Mouse (Mus musculus) forebrain, postnatal 0 days (tissue): ENCODE data around the gene Mtf1. TPM values are rescaled to one million over a fixed set of nuclear protein-coding genes. Genes with fewer than 3 reads are reported as not detected.

Experiments
- ATAC-seq: fragments of 200-750 bp; cut with Nextera tagmentation; 2 replicates; pipeline ENCODE4 v1.8.0; 2017; ENCODE audit warnings: mild to moderate bottlenecking, moderate library complexity
- DNase-seq: peaks from one replicate; pipeline ENCODE4 v3.0.0-alpha.2; 2015
- H3K27ac ChIP-seq: fragments of 300-500 bp; sonication (generic); 2 replicates; pipeline ENCODE4 v1.5.1; 2014; ENCODE audit warnings: low read depth, mild to moderate bottlenecking, antibody characterized with exemption, low read length, moderate library complexity, mixed read lengths
- H3K27me3 ChIP-seq: fragments of 300-500 bp; sonication (generic); 2 replicates; pipeline ENCODE4 v1.6.1; 2014; ENCODE audit warnings: mild to moderate bottlenecking, low read length, mixed read lengths; ENCODE audit not compliant: insufficient read depth
- H3K36me3 ChIP-seq: fragments of 300-500 bp; sonication (generic); 2 replicates; pipeline ENCODE4 v1.6.1; 2014; ENCODE audit warnings: mild to moderate bottlenecking, moderate library complexity; ENCODE audit not compliant: insufficient read depth
- H3K4me1 ChIP-seq: fragments of 300-500 bp; sonication (generic); 2 replicates; pipeline ENCODE4 v1.6.1; 2014; ENCODE audit warnings: antibody characterized with exemption; ENCODE audit not compliant: insufficient read depth
- H3K4me2 ChIP-seq: fragments of 300-500 bp; sonication (generic); 2 replicates; pipeline ENCODE4 v1.6.1; 2014; ENCODE audit warnings: low read depth, mild to moderate bottlenecking, moderate library complexity
- H3K4me3 ChIP-seq: fragments of 300-500 bp; sonication (generic); 2 replicates; pipeline ENCODE4 v1.5.1; 2014; ENCODE audit warnings: low read depth, low read length, mixed read lengths
- H3K9ac ChIP-seq: fragments of 300-500 bp; sonication (generic); 2 replicates; pipeline ENCODE4 v1.6.1; 2014; ENCODE audit warnings: mild to moderate bottlenecking
- H3K9me3 ChIP-seq: fragments of 300-500 bp; sonication (generic); 2 replicates; pipeline ENCODE4 v1.6.1; 2016; ENCODE audit warnings: low read length
- CTCF ChIP-seq: sonication (generic); IDR thresholded peaks from 2 replicates; pipeline ENCODE4 v1.5.1; 2016; ENCODE audit warnings: antibody characterized with exemption, control low read depth, low read depth
- WGBS: fragments of 180-500 bp; shearing (Covaris S2); extraction: QIAGEN DNeasy Blood & Tissue Kit; methylation state at CpG from one replicate; pipeline ENCODE4 v1.1.7; 2014; 5-methylcytosine and 5-hydroxymethylcytosine counted together
- polyA plus RNA-seq: library from polyadenylated mRNA; unstranded; fragments of >200 nt; fragmentation: Nextera tagmentation; extraction: Ambion mirVana; gene quantifications from 2 replicates; pipeline ENCODE4 v1.2.1, GENCODE M21; 2015
- total RNA-seq: library from RNA; depleted of rRNA; stranded (reverse); fragments of >200 nt; gene quantifications from 2 replicates; pipeline ENCODE4 v1.2.3, GENCODE M21; 2014

The Mtf1 gene
- total and polyA plus RNA-seq, 2 experiments from 2014 or later, result 15.6 to 24.4 TPM

DNA sequence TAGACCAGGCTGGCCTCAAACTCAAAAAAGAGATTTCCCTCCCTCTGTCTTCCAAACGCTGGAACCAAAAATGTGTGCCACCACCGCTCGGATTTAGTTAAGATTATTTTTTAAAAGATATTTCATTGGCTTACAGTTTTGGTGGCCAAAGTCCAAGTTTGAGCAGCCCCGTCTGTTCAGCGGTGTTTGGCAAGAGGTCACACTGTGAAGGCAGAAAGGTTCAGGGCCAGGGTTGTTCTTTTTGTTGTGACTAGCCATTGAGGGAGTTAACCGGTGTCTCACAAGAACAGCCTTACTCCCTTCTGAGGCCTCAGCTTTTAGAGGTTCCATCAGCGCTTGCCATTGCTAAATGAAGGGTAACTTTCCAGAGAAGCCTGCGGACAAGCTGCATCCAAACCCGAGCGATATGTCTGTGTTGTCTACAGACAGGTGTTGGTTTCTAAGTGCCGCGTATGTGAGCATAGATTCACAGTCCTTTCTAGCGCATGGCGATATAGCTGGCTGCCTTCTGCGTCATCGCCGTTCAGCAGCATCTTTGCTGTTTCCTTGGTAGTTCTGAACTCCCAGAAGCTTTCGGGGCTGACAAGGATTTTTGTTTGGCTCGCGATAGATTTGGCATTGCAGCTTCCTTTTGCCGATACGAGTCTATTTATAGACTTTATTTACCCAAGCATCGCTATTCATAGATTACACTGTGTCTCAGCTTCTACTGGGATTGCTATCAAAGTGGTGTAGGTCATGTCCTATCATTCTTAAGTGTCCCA is 35.9 kb upstream of the Mtf1 start:
- no peak overlapping the region for H3K9ac ChIP-seq
- H3K4me1 ChIP-seq, result no peaks in the 10 kb centered on the region
- no peaks in the 10 kb centered on the region for H3K27me3 ChIP-seq
- H3K36me3 ChIP-seq, result no peaks in the 10 kb centered on the region
- H3K27ac ChIP-seq, result no peak overlapping the region
- no peak overlapping the region for H3K4me2 ChIP-seq
- no peaks in the 10 kb centered on the region for H3K9me3 ChIP-seq
- no peak for TF ChIP-seq CTCF
- DNase-seq, result peak; percentile 66
- 66% methylated on average over 23 of the region's 23 CpGs for WGBS
- no peak overlapping the region for H3K4me3 ChIP-seq
- ATAC-seq, result peak; percentile 86

DNA sequence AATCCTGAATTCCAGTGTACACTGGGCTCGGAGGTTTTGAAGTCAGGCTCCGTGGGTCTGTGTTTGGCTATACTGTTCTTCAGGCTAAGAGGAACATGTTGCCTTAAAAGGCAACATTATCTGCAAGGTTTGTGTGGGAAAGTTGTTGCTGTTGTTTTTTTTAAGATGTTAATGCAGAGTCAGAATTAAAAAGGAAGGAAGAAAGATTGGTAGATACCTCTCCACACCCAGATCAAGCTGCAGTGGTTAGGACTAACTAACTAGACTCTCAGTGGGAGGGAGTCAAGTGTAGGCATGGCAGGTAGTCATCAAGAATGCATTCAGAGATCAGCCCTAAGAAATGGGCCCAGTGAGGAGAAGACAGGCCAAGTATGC is 35.4 kb upstream of the Mtf1 start:
- no peaks in the 10 kb centered on the region for H3K27me3 ChIP-seq
- TF ChIP-seq CTCF, result no peak
- H3K9ac ChIP-seq, result no peak overlapping the region
- ATAC-seq (no peak), DNase-seq (no peak)
- 83% methylated on average over 2 of the region's 2 CpGs for WGBS
- H3K27ac ChIP-seq, result no peak overlapping the region
- no peaks in the 10 kb centered on the region for H3K9me3 ChIP-seq
- H3K4me3 ChIP-seq, result no peak overlapping the region
- no peaks in the 10 kb centered on the region for H3K36me3 ChIP-seq
- no peaks in the 10 kb centered on the region for H3K4me1 ChIP-seq
- H3K4me2 ChIP-seq, result no peak overlapping the region

GRCm38 (mm10) chr4:124768963-124769591 is 32.8 kb upstream of the Mtf1 start:
- Histone ChIP-seq H3K36me3 (no peaks in the 10 kb centered on the region), H3K27ac (no peak overlapping the region), H3K4me1 (no peaks in the 10 kb centered on the region), H3K9me3 (no peaks in the 10 kb centered on the region), H3K9ac (no peak overlapping the region), H3K4me2 (no peak overlapping the region), H3K4me3 (no peak overlapping the region), H3K27me3 (no peaks in the 10 kb centered on the region)
- no peak for TF ChIP-seq CTCF
- 90% methylated on average over 13 of the region's 13 CpGs for WGBS
- DNase-seq (no peak), ATAC-seq (no peak)

DNA sequence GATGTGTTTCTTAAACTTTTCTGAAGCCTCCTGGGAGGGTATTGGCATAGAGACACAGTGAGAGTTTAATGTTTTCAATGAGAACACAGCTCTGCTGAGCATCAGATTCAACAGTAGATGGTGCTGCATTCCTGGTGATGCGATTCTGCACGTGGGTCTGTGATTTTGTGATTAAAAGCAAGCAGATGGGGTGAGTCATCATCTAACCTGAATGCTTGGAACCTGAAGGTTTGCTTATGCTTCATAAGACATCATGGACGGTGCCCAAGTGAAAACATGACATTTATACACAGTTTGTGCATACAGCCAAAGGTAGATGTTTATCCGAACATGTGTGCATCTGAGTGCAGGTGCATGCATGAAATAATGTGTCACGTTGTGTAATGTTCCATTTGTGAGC is 31.3 kb upstream of the Mtf1 start:
- H3K4me2 ChIP-seq, result no peak overlapping the region
- ATAC-seq, result no peak; the same call in 1 of the 2 replicates
- H3K9ac ChIP-seq, result no peak overlapping the region

DNA sequence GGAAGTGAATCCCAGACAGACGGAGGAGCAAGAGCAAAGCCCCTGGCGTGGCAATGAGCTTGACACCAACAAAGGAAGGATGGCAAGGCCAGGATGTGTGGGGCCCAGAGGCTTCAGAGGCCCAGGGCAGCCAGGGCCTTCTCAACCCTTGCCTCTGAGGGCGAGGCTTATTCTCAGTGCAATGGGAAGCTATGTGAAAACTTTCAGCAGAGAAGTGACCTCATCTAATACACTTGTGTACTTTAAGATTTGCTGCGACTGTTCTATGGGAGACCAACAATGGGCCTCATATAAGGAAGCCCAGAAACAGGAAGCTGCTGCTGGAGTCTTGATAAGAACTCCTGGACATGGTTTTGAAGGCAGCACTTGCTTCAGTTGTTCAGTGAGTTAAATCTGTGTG is 29.8 kb upstream of the Mtf1 start:
- 0 out of 2 replicates have a peak, but pooled peaks cover under 1% of the 10 kb centered on the region for H3K36me3 ChIP-seq
- no peak overlapping the region for H3K4me3 ChIP-seq
- 76% methylated on average over 4 of the region's 4 CpGs for WGBS
- TF ChIP-seq CTCF, result no peak
- H3K9me3 ChIP-seq, result no peaks in the 10 kb centered on the region
- no peaks in the 10 kb centered on the region for H3K4me1 ChIP-seq
- H3K27me3 ChIP-seq, result no peaks in the 10 kb centered on the region
- no peak overlapping the region for H3K4me2 ChIP-seq
- DNase-seq (no peak), ATAC-seq (no peak)
- no peak overlapping the region for H3K27ac ChIP-seq
- no peak overlapping the region for H3K9ac ChIP-seq

More for the DNA sequence above, 31.3 kb upstream of the Mtf1 start:
- no peak overlapping the region for H3K4me3 ChIP-seq
- 71% methylated on average over 5 of the region's 5 CpGs for WGBS
- DNase-seq, result peak; percentile 30
- TF ChIP-seq CTCF, result peak; percentile 43
- no peaks in the 10 kb centered on the region for H3K27me3 ChIP-seq
- no peak overlapping the region for H3K27ac ChIP-seq
- H3K36me3 ChIP-seq, result no peaks in the 10 kb centered on the region
- H3K4me1 ChIP-seq, result no peaks in the 10 kb centered on the region
- no peaks in the 10 kb centered on the region for H3K9me3 ChIP-seq

DNA sequence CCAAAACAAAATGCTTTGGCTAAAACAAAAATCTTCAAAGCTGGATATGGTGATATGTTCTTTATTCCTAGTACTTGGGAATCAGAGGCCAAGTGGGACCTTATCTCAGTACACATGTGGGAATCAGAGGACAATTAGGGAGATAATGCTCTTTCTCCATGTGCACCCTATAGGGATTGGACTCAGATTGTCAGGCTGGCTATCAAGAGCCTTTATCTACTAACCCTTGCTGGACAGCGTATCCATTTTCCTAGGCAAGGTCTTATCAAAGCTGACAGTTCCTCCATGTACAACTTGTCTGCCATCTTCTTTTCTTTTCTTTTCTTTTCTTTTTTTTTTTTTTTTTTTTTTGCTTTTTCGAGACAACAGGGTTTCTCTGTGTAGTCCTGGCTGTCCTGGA is 28.5 kb upstream of the Mtf1 start:
- no peak overlapping the region for H3K9ac ChIP-seq
- H3K36me3 ChIP-seq, result 0 out of 2 replicates have a peak, but pooled peaks cover 3% of the 10 kb centered on the region
- DNase-seq (no peak), ATAC-seq (no peak)
- WGBS, result 83% methylated on average over 2 of the region's 2 CpGs
- no peaks in the 10 kb centered on the region for H3K4me1 ChIP-seq
- H3K27ac ChIP-seq, result no peak overlapping the region
- H3K4me3 ChIP-seq, result no peak overlapping the region
- H3K4me2 ChIP-seq, result no peak overlapping the region
- no peak for TF ChIP-seq CTCF
- H3K9me3 ChIP-seq, result no peaks in the 10 kb centered on the region
- no peaks in the 10 kb centered on the region for H3K27me3 ChIP-seq

- no peak for TF ChIP-seq CTCF
- WGBS, result 94% methylated on average over 6 of the region's 6 CpGs
- no peak overlapping the region for H3K9ac ChIP-seq
These were observed 27.9 kb upstream of the Mtf1 start for GRCm38 (mm10) chr4:124773995-124774394.

More at GRCm38 (mm10) chr4:124773995-124774394, 27.9 kb upstream of the Mtf1 start:
- H3K9me3 ChIP-seq, result no peaks in the 10 kb centered on the region
- H3K4me3 ChIP-seq, result no peak overlapping the region
- ATAC-seq, result no peak
- no peak for DNase-seq
- H3K27me3 ChIP-seq, result no peaks in the 10 kb centered on the region
- peaks cover 7% of the 10 kb centered on the region for H3K36me3 ChIP-seq
- no peak overlapping the region for H3K27ac ChIP-seq
- no peaks in the 10 kb centered on the region for H3K4me1 ChIP-seq
- H3K4me2 ChIP-seq, result no peak overlapping the region
